Mouse (Mus musculus): Measurements from ENCODE around the gene Anapc1. TPM values are rescaled to one million over a fixed set of nuclear protein-coding genes. Genes with fewer than 3 reads are reported as not detected.
A peak's percentile ranks its signal among the peaks of the same experiment; 100 is the strongest.

Anapc1 gene
- polyA plus RNA-seq, 1 experiment from 2014 or later, result 55.4 TPM

DNA sequence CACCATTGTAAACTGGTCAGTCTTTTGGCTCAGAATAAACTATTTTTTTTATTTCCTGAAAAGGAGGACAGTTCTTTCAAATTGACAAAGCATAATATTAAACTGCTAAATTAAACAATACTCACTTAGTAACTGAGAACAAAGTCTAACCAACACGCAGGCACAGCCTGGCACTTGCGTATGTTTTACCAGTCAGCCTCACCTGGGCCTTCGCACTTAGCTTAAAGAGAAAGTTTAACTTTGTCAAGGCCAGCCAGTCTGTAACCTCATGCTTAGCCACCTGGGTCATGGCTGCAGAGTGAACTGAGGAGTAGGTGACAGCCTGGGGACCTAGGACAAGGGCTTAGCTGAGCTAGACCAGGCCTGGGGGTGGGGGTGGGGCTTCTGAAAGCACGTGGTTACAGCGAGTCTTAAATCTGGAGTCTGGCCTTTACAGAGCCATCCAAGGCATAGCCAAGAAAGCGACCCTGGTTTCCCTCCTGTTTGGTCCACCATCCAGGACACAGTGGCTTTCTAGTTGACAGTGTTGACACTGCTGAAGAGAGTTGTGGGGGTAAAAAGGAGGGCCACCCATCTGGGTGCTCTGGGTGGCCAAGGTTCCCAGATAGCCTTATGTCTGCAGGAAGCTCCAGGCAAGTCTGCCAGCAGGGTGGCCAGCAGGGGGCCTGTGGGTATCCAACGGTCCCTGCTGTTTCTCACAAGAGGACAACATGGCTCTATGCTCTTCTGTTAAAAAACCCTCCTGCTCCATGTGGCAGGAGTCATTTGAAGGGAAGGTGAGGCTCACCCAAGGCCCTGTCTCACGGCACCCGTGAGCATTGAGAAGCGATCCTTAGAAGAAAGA is 120.7 kb downstream of the Anapc1 start:
- Histone ChIP-seq H3K9me3 (replicated peaks) (no peaks in the 10 kb centered on the region), H3K9ac (no peak overlapping the region), H3K27ac (replicated peaks) (no peak overlapping the region), H3K4me2 (replicated peaks) (no peak overlapping the region), H3K36me3 (no peaks in the 10 kb centered on the region), H3K4me3 (replicated peaks) (no peak overlapping the region), H3K27me3 (no peaks in the 10 kb centered on the region), H3K4me1 (peaks cover 10% of the 10 kb centered on the region; the same call in 1 of the 2 replicates)
- ATAC-seq (ENCODE audit: insufficient number of reproducible peaks, low FRiP score, low TSS enrichment, low read depth), result no peak
- 67% methylated on average over 10 of the region's 10 CpGs for WGBS

DNA sequence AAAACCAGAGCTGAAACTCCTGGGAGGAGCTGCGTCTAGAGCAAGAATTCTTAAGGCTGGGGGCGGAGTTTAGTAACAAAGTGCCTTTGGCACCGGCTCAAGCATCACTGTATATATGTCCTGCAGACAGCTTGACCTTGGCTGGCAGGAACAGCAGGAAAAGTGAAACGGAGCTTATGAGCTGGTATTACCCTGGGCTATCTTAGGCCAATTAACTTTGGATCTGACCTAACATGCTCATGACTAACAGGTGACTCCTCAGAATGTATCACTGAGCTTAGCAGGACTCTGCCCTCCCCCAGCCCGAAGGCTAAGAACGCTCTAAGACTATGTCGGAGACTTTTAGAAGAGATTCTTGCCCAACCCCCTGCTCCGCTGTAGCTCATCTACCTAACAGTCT is 121.3 kb downstream of the Anapc1 start:
- H3K36me3 ChIP-seq, result no peaks in the 10 kb centered on the region
- no peaks in the 10 kb centered on the region for H3K27me3 ChIP-seq
- H3K9me3 ChIP-seq (replicated peaks), result no peaks in the 10 kb centered on the region
- H3K4me1 ChIP-seq, result peaks cover 10% of the 10 kb centered on the region; the same call in 1 of the 2 replicates
- no peak overlapping the region for H3K4me2 ChIP-seq (replicated peaks)
- no peak overlapping the region for H3K9ac ChIP-seq
- no peak overlapping the region for H3K27ac ChIP-seq (replicated peaks)
- WGBS, result 45% methylated on average over 8 of the region's 8 CpGs
- peak; percentile 70; the same call in 1 of the 2 replicates for ATAC-seq (ENCODE audit: insufficient number of reproducible peaks, low FRiP score, low TSS enrichment, low read depth)
- no peak overlapping the region for H3K4me3 ChIP-seq (replicated peaks)

DNA sequence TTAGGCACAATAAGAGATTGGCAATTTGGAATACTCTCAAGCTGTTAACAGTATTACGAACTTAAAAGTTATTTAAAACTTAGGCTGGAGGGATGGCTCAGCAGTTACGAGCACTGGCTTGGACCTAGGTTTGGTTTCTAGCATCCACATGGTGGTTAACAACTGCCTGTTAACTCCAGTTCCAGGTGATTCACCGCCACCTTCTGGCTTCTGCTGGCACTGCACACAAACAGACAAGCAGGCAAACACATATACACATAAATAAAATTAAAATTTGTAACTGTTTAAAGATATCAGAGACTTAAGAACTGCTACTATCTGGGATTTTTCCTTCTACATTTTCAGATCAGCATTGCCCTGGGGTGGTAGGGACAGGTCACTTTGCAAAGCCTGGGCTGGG is 123.0 kb downstream of the Anapc1 start:
- ATAC-seq (ENCODE audit: insufficient number of reproducible peaks, low FRiP score, low TSS enrichment, low read depth), result no peak

More for the DNA sequence above, 123.0 kb downstream of the Anapc1 start:
- WGBS, result 88% methylated on average over 3 of the region's 3 CpGs
- Histone ChIP-seq H3K4me1 (peaks cover 10% of the 10 kb centered on the region; the same call in 1 of the 2 replicates), H3K27ac (replicated peaks) (no peak overlapping the region), H3K4me3 (replicated peaks) (no peak overlapping the region), H3K27me3 (no peaks in the 10 kb centered on the region), H3K4me2 (replicated peaks) (no peak overlapping the region), H3K36me3 (no peaks in the 10 kb centered on the region), H3K9ac (no peak overlapping the region), H3K9me3 (replicated peaks) (no peaks in the 10 kb centered on the region)

Other genes with a start within 250 kb of the Anapc1 start
- not detected in 2 replicates for gene Spdye4c, start 96.2 kb downstream of the Anapc1 start, polyA plus RNA-seq (2015; fragmentation: Nextera tagmentation; extraction: Ambion mirVana)
- 10.2 and 10.3 TPM in 2 replicates for gene Mertk, start 11.6 kb upstream of the Anapc1 start, polyA plus RNA-seq (2015; fragmentation: Nextera tagmentation; extraction: Ambion mirVana)
- 29.9 and 34.1 TPM in 2 replicates for gene Tmem87b, start 130.7 kb upstream of the Anapc1 start, polyA plus RNA-seq (2015; fragmentation: Nextera tagmentation; extraction: Ambion mirVana)
- 4.6 and 5.9 TPM in 2 replicates for gene Fbln7, start 175.6 kb upstream of the Anapc1 start, polyA plus RNA-seq (2015; fragmentation: Nextera tagmentation; extraction: Ambion mirVana)

All from embryonic facial prominence, embryonic 15.5 days (tissue).